Mouse (Mus musculus) hindbrain, embryonic 16.5 days (tissue): ENCODE data around the gene Tm6sf2. TPM values are rescaled to one million over a fixed set of nuclear protein-coding genes. Genes with fewer than 3 reads are reported as not detected.

Experiments
- ATAC-seq: fragments of 200-750 bp; cut with Nextera tagmentation; 2 replicates; pipeline ENCODE4 v1.8.0; 2017; ENCODE audit warnings: moderate TSS enrichment, moderate library complexity
- H3K27ac ChIP-seq: fragments of 300-500 bp; sonication (generic); 2 replicates; pipeline ENCODE4 v1.5.1; 2014; ENCODE audit warnings: low read depth, mild to moderate bottlenecking, control low read depth, low read length, moderate library complexity
- H3K27me3 ChIP-seq: fragments of 300-500 bp; sonication (generic); replicated peaks from 2 replicates; pipeline ENCODE4 v1.6.1; 2014; ENCODE audit warnings: low read length; ENCODE audit not compliant: control insufficient read depth, insufficient read depth
- H3K36me3 ChIP-seq: fragments of 300-500 bp; sonication (generic); 2 replicates; pipeline ENCODE4 v1.6.1; 2014; ENCODE audit warnings: mild to moderate bottlenecking, low read length, moderate library complexity, mixed read lengths; ENCODE audit not compliant: control insufficient read depth, insufficient read depth
- H3K4me1 ChIP-seq: fragments of 300-500 bp; sonication (generic); 2 replicates; pipeline ENCODE4 v1.6.1; 2014; ENCODE audit warnings: low read depth, low read length; ENCODE audit not compliant: control insufficient read depth, insufficient read depth
- H3K4me2 ChIP-seq: fragments of 300-500 bp; sonication (generic); 2 replicates; pipeline ENCODE4 v1.6.1; 2014; ENCODE audit warnings: mild to moderate bottlenecking, low read length, control low read depth, moderate library complexity
- H3K4me3 ChIP-seq: fragments of 300-500 bp; sonication (generic); 2 replicates; pipeline ENCODE4 v1.5.1; 2014; ENCODE audit warnings: mild to moderate bottlenecking, low read length, control low read depth, moderate library complexity
- H3K9ac ChIP-seq: fragments of 300-500 bp; sonication (generic); 2 replicates; pipeline ENCODE4 v1.6.1; 2014; ENCODE audit warnings: low read depth, mild to moderate bottlenecking, control low read depth, low read length, moderate library complexity
- H3K9me3 ChIP-seq: fragments of 300-500 bp; sonication (generic); 2 replicates; pipeline ENCODE4 v1.6.1; 2014; ENCODE audit warnings: mild to moderate bottlenecking, low read length, moderate library complexity; ENCODE audit not compliant: control insufficient read depth
- WGBS: fragments of 180-500 bp; shearing (Covaris S2); extraction: QIAGEN DNeasy Blood & Tissue Kit; methylation state at CpG from one replicate; pipeline ENCODE4 v1.1.7; 2014; 5-methylcytosine and 5-hydroxymethylcytosine counted together
- polyA plus RNA-seq: library from polyadenylated mRNA; unstranded; fragments of >200 nt; fragmentation: Nextera tagmentation; extraction: Ambion mirVana; gene quantifications from 2 replicates; pipeline ENCODE4 v1.2.1, GENCODE M21; 2015

Tm6sf2 gene
- polyA plus RNA-seq, 1 experiment from 2014 or later, result 1.2 TPM

DNA sequence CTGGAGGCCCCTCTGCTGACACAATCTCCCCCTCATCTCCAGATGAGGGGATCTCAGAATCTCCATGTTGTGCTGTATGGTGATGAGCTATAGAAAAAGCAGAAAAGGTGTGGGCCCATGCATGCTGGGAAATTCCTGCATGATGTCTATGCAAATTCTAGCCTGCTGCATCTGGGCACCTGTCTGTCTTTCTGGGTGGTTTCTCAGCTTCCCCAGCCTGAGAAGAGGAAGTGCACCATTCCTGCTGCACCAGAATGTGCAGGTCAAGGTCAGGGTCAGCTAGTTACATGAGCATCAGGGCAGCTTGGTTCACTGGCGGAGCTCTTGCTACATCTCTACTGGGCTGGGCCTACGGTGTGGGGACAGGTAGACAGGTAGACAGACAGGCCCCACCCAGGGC is 37.7 kb downstream of the Tm6sf2 start:
- H3K9ac ChIP-seq, result no peak overlapping the region
- peaks cover 36% of the 10 kb centered on the region for H3K36me3 ChIP-seq
- no peak overlapping the region for H3K4me3 ChIP-seq
- WGBS, result 93% methylated on average over 2 of the region's 2 CpGs
- H3K27me3 ChIP-seq, result no peaks in the 10 kb centered on the region
- peaks cover 4% of the 10 kb centered on the region for H3K4me1 ChIP-seq
- no peak overlapping the region for H3K4me2 ChIP-seq
- no peak for ATAC-seq
- H3K9me3 ChIP-seq, result no peaks in the 10 kb centered on the region
- H3K27ac ChIP-seq, result no peak overlapping the region

DNA sequence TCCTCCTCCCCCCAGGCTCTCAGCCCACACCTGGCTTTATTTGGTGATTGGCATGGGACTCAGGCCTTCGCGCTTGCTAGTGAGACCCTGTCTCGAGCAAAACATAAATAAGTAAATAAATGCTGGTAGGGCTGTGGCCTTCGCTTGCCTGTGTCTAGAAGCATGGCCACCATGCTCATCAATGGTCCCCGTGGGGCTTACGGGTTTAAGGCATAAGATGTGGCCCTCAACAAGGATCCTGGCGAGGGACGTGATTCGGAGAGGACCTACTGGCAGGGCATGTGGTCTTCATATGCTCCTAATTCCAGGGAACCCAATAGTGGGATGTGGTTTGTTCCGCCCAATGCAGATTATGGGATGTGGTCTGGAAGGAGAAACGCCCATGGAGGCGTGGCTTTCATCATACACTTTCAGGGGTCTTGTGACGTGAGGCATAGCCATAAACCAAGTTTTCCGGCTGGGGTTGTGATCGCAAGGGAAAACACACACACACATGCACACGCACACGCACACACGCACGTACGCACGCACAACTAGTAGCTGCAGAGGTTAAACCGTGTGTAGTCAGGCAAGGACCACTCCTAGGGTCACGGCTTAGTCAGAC is 38.6 kb downstream of the Tm6sf2 start:
- no peaks in the 10 kb centered on the region for H3K9me3 ChIP-seq
- H3K4me2 ChIP-seq, result no peak overlapping the region
- ATAC-seq, result no peak
- H3K4me1 ChIP-seq, result peaks cover 4% of the 10 kb centered on the region
- no peaks in the 10 kb centered on the region for H3K27me3 ChIP-seq
- 60% methylated on average over 23 of the region's 23 CpGs for WGBS
- H3K9ac ChIP-seq, result no peak overlapping the region
- peaks cover 38% of the 10 kb centered on the region for H3K36me3 ChIP-seq
- no peak overlapping the region for H3K4me3 ChIP-seq
- H3K27ac ChIP-seq, result no peak overlapping the region

DNA sequence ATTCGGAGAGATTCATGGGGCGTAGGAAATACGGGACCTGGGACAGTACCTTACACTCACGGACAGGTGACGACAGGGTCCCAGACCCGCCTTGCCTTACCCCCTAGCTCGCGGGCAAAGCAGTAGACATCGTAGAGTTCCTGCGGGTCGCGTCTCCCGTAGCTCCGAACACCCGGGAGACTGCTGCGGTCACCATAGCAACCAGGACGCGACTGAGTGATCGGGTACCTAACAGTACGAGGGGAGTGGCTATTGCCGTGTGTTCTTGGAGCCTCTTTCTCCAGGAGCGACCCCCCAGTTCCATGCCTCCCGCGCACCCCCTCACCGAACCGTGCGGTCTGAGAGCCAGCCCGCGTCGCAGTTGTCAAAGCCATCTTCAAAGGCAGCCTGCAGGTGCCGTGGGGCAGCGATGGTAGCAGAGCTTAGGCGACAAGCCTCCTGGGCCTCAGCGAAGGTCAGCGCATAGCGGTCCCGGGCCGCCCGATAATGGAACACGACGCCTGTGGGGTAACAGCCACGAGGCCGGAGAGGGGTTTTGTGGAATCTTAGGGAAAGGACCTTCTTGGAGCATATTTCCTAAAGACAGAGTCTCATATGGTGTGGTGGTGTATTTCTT is 39.8 kb downstream of the Tm6sf2 start:
- Histone ChIP-seq H3K4me3 (no peak overlapping the region), H3K27me3 (no peaks in the 10 kb centered on the region), H3K9ac (no peak overlapping the region), H3K4me1 (peaks cover 16% of the 10 kb centered on the region), H3K27ac (no peak overlapping the region), H3K4me2 (no peak overlapping the region), H3K36me3 (peaks cover 31% of the 10 kb centered on the region), H3K9me3 (no peaks in the 10 kb centered on the region)
- ATAC-seq, result peak; percentile 22; the same call in 1 of the 2 replicates
- WGBS, result 10% methylated on average over 41 of the region's 43 CpGs

DNA sequence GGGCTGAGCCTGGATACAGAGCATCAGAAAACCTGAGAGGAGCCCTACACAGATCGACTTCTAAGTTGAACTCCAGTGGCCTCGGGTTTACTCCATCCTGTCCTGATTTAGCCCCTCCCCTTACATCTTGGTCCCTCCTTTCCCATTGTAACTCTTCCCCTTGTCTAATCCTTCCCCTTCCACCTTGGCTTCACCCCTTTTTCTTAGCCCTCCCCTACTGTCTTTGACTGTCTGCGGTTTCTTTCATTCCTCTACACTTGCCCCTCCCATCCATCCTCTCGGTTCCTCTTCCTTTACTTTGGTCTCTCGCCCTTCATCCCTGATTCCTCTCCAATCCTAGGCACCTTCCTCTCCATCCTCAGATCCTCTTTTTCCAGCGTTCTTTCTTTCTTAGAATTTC is 41.8 kb downstream of the Tm6sf2 start:
- peaks cover 12% of the 10 kb centered on the region; the same call in 1 of the 2 replicates for H3K36me3 ChIP-seq
- WGBS, result 30% methylated on average over 6 of the region's 6 CpGs
- H3K9ac ChIP-seq, result no peak overlapping the region

DNA sequence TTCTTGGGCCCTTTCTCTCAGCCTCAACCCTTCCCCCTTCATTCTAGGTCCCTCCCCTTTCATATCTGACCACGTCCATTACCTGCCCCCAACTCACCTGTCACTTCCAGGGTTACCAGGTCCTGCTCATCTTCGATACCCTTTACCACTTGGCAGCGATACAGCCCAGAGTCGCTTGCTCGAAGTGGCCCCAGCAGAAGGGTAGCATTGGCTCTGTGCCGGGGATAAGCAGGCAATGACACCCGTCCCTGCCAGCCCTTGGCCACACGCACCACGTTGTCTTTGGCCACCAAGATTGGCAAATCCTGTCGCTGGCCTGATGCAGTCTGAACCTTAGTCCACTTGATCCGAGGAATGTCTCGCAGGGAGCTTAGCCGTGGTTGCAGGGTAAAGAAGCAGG is 42.2 kb downstream of the Tm6sf2 start:
- H3K36me3 ChIP-seq, result peaks cover 9% of the 10 kb centered on the region; the same call in 1 of the 2 replicates
- WGBS, result 69% methylated on average over 13 of the region's 13 CpGs
- no peak for ATAC-seq

More for the DNA sequence above, 41.8 kb downstream of the Tm6sf2 start:
- H3K4me1 ChIP-seq, result peaks cover 28% of the 10 kb centered on the region
- no peak for ATAC-seq
- H3K27ac ChIP-seq, result no peak overlapping the region
- H3K9me3 ChIP-seq, result no peaks in the 10 kb centered on the region
- H3K4me2 ChIP-seq, result no peak overlapping the region
- H3K4me3 ChIP-seq, result no peak overlapping the region
- no peaks in the 10 kb centered on the region for H3K27me3 ChIP-seq

DNA sequence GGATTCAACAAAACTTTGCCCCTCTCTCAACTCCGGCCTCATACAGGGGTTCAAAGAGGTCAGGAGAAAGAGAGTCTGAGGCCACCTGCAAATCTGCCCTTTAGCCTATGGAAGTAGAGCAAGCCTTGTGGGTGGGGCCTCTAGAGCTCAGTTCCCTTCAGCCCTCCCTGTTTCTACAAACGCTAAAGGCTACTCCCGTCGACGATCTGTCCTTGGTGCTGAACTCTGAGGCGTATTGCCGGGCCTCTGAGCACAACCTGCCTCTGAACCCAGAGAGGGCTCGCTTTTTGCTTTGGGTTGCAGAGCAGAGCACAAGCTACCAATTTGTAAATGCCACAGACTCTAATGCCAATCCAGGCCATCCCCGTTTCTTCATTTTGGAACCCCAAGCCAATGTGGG is 44.9 kb downstream of the Tm6sf2 start:
- no peak overlapping the region for H3K27ac ChIP-seq
- no peaks in the 10 kb centered on the region for H3K27me3 ChIP-seq
- H3K4me1 ChIP-seq, result peaks cover 28% of the 10 kb centered on the region
- 10% methylated on average over 9 of the region's 9 CpGs for WGBS
- no peaks in the 10 kb centered on the region for H3K9me3 ChIP-seq
- no peak for ATAC-seq
- peak overlapping the region; percentile 84 for H3K4me2 ChIP-seq
- peak overlapping the region; percentile 67 for H3K4me3 ChIP-seq
- peak overlapping the region; percentile 35 for H3K9ac ChIP-seq
- H3K36me3 ChIP-seq, result peaks cover 7% of the 10 kb centered on the region; the same call in 1 of the 2 replicates

More for the DNA sequence above, 42.2 kb downstream of the Tm6sf2 start:
- Histone ChIP-seq H3K27me3 (no peaks in the 10 kb centered on the region), H3K27ac (no peak overlapping the region), H3K9me3 (no peaks in the 10 kb centered on the region), H3K9ac (no peak overlapping the region), H3K4me2 (no peak overlapping the region), H3K4me1 (peaks cover 28% of the 10 kb centered on the region), H3K4me3 (no peak overlapping the region)

DNA sequence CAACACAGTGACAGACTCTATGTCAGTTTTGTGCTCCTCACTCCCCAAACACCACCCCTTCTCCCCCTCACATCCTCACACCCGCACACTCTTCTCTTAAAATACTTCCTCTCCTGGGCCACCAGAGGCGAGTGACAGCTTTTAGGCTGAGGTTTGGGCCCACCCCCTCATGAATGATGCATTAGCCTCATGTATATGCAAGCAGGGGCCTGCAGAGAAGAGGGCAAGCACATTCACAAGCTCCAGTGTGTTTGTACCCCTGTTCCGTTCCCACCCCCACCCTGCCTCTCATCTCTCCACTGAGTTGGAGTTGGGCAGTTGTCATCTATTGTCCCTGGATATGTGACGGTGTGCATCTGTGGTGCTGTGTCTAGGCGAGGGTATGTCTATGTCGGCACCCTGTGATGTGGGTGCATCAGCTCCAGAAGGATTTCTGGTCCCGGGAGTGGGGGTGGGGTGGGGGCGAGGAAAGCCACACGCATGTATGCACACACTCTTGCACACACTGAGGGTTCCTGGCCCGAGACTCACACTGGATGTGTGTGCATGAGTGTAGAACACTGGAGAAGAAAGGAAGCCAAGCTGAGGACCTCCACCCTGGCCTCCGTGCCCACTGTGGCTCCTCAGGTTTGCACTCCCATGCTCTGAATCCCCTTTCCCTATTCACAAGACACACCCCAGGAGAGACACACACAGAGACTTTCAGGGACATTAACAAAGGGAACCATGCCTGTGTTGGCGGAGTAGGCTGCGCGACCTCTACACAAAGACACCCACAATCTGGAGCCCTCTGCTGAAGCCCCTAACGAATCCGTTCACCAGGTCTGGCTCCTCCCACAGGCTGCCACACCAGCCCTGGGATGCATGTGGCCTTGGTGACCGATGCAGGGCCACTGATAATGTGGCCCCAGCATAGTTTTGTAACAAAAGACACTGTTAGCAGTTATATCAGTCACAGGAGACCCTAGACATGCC is 46.3 kb downstream of the Tm6sf2 start:
- H3K4me3 ChIP-seq, result peak overlapping the region; percentile 67
- peak overlapping the region; percentile 87 for H3K9ac ChIP-seq
- peak; percentile 83 for ATAC-seq
- H3K36me3 ChIP-seq, result peaks cover 7% of the 10 kb centered on the region; the same call in 1 of the 2 replicates
- peaks cover 27% of the 10 kb centered on the region for H3K4me1 ChIP-seq
- 2% methylated on average over 17 of the region's 17 CpGs for WGBS
- H3K27me3 ChIP-seq, result no peaks in the 10 kb centered on the region
- peak overlapping the region; percentile 92 for H3K27ac ChIP-seq
- no peaks in the 10 kb centered on the region for H3K9me3 ChIP-seq
- peak overlapping the region; percentile 84 for H3K4me2 ChIP-seq

DNA sequence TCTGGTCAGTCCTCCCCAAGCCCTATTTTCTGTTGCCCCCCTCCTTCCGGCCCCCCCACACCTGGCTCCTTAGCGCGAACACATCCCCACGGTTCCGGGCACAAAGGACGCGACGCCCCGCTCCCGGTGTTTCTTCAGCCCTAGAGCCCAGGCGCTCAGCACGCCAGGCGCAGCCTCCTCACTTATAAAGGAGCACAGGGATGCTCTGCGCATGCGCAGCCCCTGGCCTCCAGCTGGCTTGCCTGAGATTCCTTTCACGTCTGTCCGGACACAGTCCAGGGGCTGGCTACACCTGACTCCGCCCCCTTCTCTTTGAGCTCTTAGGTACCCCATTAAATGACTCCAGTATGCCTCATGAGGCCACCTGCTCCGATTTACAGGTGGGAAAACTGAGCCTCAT is 47.9 kb downstream of the Tm6sf2 start, which contains the start of gene Ncan:
TSS of gene Ncan (minus strand) at position 207 of the 400 bp plus-strand sequence.
- 2% methylated on average over 19 of the region's 19 CpGs for WGBS
- no peaks in the 10 kb centered on the region for H3K27me3 ChIP-seq
- no peaks in the 10 kb centered on the region for H3K9me3 ChIP-seq
- H3K4me3 ChIP-seq, result peak within 1 kb of the TSS; percentile 67
- peaks cover 27% of the 10 kb centered on the region for H3K4me1 ChIP-seq
- peak; percentile 75 for ATAC-seq
- H3K4me2 ChIP-seq, result peak within 1 kb of the TSS; percentile 84
- 0 out of 2 replicates have a peak, but pooled peaks cover 2% of the 10 kb centered on the region for H3K36me3 ChIP-seq
- H3K27ac ChIP-seq, result peak within 1 kb of the TSS; percentile 92
- peak within 1 kb of the TSS; percentile 87 for H3K9ac ChIP-seq
